Mouse (Mus musculus): ENCODE data around the gene Gm28042.

DNA sequence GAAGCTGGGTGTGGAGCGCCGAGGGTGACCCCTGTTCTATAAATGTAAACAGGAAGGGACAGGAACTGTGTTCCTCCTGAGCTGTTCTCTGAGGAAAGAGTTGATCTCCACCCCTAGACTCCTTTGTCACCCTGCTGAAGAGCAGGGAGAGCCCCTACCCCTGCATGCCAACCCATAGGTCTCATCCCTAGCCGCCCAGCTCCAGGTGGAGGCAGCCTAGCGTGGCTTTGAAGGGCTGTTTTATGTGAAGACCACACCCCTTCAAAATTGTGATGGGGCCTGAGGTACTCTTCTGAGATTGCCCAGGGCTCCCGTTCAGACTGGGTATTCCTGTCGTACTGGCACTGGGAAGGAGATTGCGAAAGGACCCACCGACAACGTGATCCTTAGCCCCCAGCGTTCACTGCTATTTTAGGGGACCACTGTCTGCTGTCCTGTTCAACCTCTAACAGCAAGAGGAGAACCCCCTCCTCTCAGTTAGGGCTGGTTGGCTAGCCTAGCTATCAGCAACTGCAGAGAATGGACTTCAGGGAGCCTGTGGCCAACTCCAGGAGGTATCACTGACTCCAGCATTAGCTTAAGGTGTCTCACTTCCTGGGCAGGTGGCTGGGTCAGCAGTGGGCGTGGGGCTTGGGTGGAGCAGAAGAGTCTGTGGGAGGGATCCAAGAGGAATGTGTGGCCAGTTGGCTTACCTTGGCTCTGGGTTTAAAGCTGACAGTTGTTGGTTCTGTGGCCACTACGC lies 5.6 kb downstream of the Gm28042 start, which contains the start of gene Pla2g4b:
- TF ChIP-seq TAL1 (IDR thresholded peaks at IDR 0.05; ENCODE audit: low read length): no peak
- TF ChIP-seq GATA1 (IDR thresholded peaks at IDR 0.05; ENCODE audit: low read length): no peak
